Mouse (Mus musculus): ENCODE data around the gene Rxrb. TPM values are rescaled to one million over a fixed set of nuclear protein-coding genes. Genes with fewer than 3 reads are reported as not detected.
A peak's percentile ranks its signal among the peaks of the same experiment; 100 is the strongest.

Rxrb gene
- polyA plus RNA-seq, 1 experiment from 2014 or later: 41.8 TPM

DNA sequence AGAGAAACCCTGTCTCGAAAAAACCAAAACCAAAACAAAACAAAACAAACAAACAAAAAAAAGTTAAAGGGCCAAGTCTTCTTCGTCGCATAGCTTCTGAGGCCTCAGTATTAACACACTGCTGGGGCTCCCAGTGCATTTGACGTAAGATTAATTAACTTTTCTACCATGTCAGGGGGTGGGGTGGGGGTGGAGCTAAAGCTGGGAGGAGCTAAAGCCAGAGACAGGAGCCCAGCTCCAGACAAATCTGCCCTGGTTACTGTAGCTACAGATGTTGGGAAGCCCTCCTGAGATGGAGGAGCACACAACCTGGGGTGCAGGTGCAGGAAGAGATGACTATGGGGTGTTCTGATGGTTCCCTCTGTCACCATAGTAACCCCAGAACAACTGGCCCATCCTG, 46.5 kb downstream of the Rxrb start:
- no peaks in the 10 kb centered on the region for H3K36me3 ChIP-seq
- H3K27me3 ChIP-seq (replicated peaks): peaks cover 11% of the 10 kb centered on the region
- no peak for ATAC-seq
- 58% methylated on average over 4 of the region's 4 CpGs for WGBS
- H3K4me1 ChIP-seq (replicated peaks): 0 out of 2 replicates have a peak, but pooled peaks cover 1% of the 10 kb centered on the region
- no peak overlapping the region for H3K27ac ChIP-seq
- H3K9me3 ChIP-seq: no peaks in the 10 kb centered on the region
- no peak overlapping the region for H3K4me2 ChIP-seq (replicated peaks)
- H3K9ac ChIP-seq: no peak overlapping the region
- H3K4me3 ChIP-seq (replicated peaks): no peak overlapping the region

- no peak for ATAC-seq
- Histone ChIP-seq H3K9ac (no peak overlapping the region), H3K9me3 (no peaks in the 10 kb centered on the region), H3K36me3 (no peaks in the 10 kb centered on the region), H3K27ac (no peak overlapping the region), H3K27me3 (replicated peaks) (peaks cover 11% of the 10 kb centered on the region), H3K4me3 (replicated peaks) (no peak overlapping the region), H3K4me1 (replicated peaks) (0 out of 2 replicates have a peak, but pooled peaks cover 2% of the 10 kb centered on the region), H3K4me2 (replicated peaks) (no peak overlapping the region)
- 88% methylated on average over 11 of the region's 11 CpGs for WGBS
Observed at GRCm38 (mm10) chr17:34079002-34079401, 47.4 kb downstream of the Rxrb start.

DNA sequence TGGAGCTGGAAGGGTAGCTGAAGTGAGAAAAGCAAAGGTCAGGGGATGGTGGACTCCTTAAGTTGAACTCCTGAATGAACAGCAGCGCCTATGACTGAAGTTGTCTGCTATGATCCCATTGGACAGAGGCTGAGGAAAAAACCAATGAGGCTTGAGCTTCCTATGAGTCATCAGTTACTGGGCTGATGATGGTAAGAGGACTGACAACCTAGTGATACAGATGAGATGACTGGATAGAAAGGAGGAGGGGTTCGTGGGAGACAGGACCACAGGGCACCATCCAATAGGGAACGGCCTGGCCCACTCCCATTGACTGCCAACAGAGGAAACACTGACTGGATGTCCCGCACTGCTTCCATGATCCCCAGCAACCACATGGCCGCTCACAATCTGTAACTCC, 48.0 kb downstream of the Rxrb start:
- H3K36me3 ChIP-seq: no peaks in the 10 kb centered on the region
- peak; percentile 73 for ATAC-seq
- 14% methylated on average over 5 of the region's 5 CpGs for WGBS

DNA sequence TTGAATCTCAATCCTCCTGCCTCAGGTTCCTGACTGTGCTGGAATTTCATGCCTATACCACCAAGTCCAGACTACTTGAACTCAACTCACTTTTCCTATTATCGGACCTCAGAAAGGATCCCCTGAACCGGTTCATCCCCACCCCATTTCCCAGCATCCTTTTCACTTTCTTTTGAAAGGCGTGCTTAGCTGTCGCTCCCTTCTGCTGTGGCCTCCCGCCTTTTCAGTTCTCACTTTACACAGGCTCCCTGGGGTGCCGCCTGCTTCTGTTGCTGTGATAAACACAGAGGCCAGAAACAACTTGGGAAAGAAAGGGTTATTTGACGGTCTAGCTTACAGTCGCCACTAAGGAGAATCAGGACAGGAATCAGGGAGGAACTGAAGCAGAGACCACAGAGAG, 51.5 kb downstream of the Rxrb start:
- no peak overlapping the region for H3K9ac ChIP-seq
- H3K36me3 ChIP-seq: no peaks in the 10 kb centered on the region
- ATAC-seq: no peak
- 13% methylated on average over 8 of the region's 8 CpGs for WGBS
- no peak overlapping the region for H3K4me2 ChIP-seq (replicated peaks)
- H3K4me1 ChIP-seq (replicated peaks): 0 out of 2 replicates have a peak, but pooled peaks cover 2% of the 10 kb centered on the region
- no peak overlapping the region for H3K27ac ChIP-seq
- H3K9me3 ChIP-seq: no peaks in the 10 kb centered on the region
- H3K4me3 ChIP-seq (replicated peaks): no peak overlapping the region
- no peaks in the 10 kb centered on the region for H3K27me3 ChIP-seq (replicated peaks)

More for the DNA sequence above, 48.0 kb downstream of the Rxrb start:
- H3K9me3 ChIP-seq: no peaks in the 10 kb centered on the region
- no peak overlapping the region for H3K4me3 ChIP-seq (replicated peaks)
- H3K27me3 ChIP-seq (replicated peaks): peaks cover 11% of the 10 kb centered on the region
- H3K4me1 ChIP-seq (replicated peaks): 0 out of 2 replicates have a peak, but pooled peaks cover 2% of the 10 kb centered on the region
- no peak overlapping the region for H3K4me2 ChIP-seq (replicated peaks)
- no peak overlapping the region for H3K9ac ChIP-seq
- H3K27ac ChIP-seq: no peak overlapping the region

DNA sequence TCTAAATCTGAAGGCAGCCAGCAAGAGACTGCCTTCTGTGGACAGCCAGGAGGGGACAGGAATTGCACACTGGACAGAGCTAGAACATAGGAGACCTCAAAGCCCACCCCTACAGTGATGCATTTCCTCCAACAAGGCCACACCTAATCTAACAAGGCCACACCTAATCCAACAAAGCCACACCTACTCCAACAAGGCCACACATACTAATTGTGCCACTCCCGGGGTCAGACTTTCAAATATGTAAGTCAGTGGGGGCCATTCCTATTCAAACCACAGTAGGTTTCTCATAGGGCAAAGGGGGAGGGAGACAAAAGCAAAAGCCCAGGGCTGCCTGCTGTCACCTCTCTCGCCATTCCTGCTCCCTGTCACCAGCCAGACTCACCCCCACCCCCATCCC, 55.8 kb downstream of the Rxrb start:
- Histone ChIP-seq H3K9ac (no peak overlapping the region), H3K4me1 (replicated peaks) (0 out of 2 replicates have a peak, but pooled peaks cover 2% of the 10 kb centered on the region), H3K4me2 (replicated peaks) (no peak overlapping the region), H3K36me3 (no peaks in the 10 kb centered on the region), H3K27ac (no peak overlapping the region), H3K9me3 (no peaks in the 10 kb centered on the region), H3K27me3 (replicated peaks) (no peaks in the 10 kb centered on the region), H3K4me3 (replicated peaks) (no peak overlapping the region)
- ATAC-seq: no peak
- 53% methylated on average over 2 of the region's 2 CpGs for WGBS

MicroRNAs encoded within 50 kb of the gene (microRNA counts, 519-probe panel; counts per million panel counts)
- microRNA mmu-miR-219: 97.1 counts per million, percentile 29 among the panel's probes with 10 or more counts

Other genes with a start within 250 kb of the Rxrb start
- 20.7 and 23.4 TPM in 2 replicates for gene Angptl4, start 250.0 kb upstream of the Rxrb start, polyA plus RNA-seq (2015; fragmentation: Nextera tagmentation; extraction: Ambion mirVana)
- gene Kank3, start 221.3 kb upstream of the Rxrb start, polyA plus RNA-seq (2015; fragmentation: Nextera tagmentation; extraction: Ambion mirVana): 23.0 and 30.5 TPM in 2 replicates
- gene Rps28, start 207.2 kb upstream of the Rxrb start, polyA plus RNA-seq (2015; fragmentation: Nextera tagmentation; extraction: Ambion mirVana): 1,025 and 1,054 TPM in 2 replicates
- 492 and 540 TPM in 2 replicates for gene Ndufa7, start 207.2 kb upstream of the Rxrb start, polyA plus RNA-seq (2015; fragmentation: Nextera tagmentation; extraction: Ambion mirVana)
- 53.3 and 61.3 TPM in 2 replicates for gene Cd320, start 188.7 kb upstream of the Rxrb start, polyA plus RNA-seq (2015; fragmentation: Nextera tagmentation; extraction: Ambion mirVana)
- gene Gm7029, start 158.0 kb upstream of the Rxrb start, polyA plus RNA-seq (2015; fragmentation: Nextera tagmentation; extraction: Ambion mirVana): not detected in 2 replicates
- 5.7 and 7.1 TPM in 2 replicates for gene Kifc1, start 141.2 kb upstream of the Rxrb start, polyA plus RNA-seq (2015; fragmentation: Nextera tagmentation; extraction: Ambion mirVana)
- gene Platr17, start 126.7 kb upstream of the Rxrb start, polyA plus RNA-seq (2015; fragmentation: Nextera tagmentation; extraction: Ambion mirVana): 0.18 and 0.21 TPM in 2 replicates
- 37.5 and 39.1 TPM in 2 replicates for gene Daxx, start 122.4 kb upstream of the Rxrb start, polyA plus RNA-seq (2015; fragmentation: Nextera tagmentation; extraction: Ambion mirVana)
- 35.6 and 39.3 TPM in 2 replicates for gene Tapbp, start 115.9 kb upstream of the Rxrb start, polyA plus RNA-seq (2015; fragmentation: Nextera tagmentation; extraction: Ambion mirVana)
- gene Zbtb22, start 115.9 kb upstream of the Rxrb start, polyA plus RNA-seq (2015; fragmentation: Nextera tagmentation; extraction: Ambion mirVana): 14.4 and 16.2 TPM in 2 replicates
- 29.2 and 32.9 TPM in 2 replicates for gene Rgl2, start 102.3 kb upstream of the Rxrb start, polyA plus RNA-seq (2015; fragmentation: Nextera tagmentation; extraction: Ambion mirVana)
- gene Pfdn6, start 91.5 kb upstream of the Rxrb start, polyA plus RNA-seq (2015; fragmentation: Nextera tagmentation; extraction: Ambion mirVana): 153 and 159 TPM in 2 replicates
- gene Wdr46, start 91.2 kb upstream of the Rxrb start, polyA plus RNA-seq (2015; fragmentation: Nextera tagmentation; extraction: Ambion mirVana): 37.1 and 38.5 TPM in 2 replicates
- 9.8 TPM in 2 replicates for gene B3galt4, start 80.3 kb upstream of the Rxrb start, polyA plus RNA-seq (2015; fragmentation: Nextera tagmentation; extraction: Ambion mirVana)
- 44.0 and 47.4 TPM in 2 replicates for gene Vps52, start 76.0 kb upstream of the Rxrb start, polyA plus RNA-seq (2015; fragmentation: Nextera tagmentation; extraction: Ambion mirVana)
- 1,812 and 1,948 TPM in 2 replicates for gene Rps18, start 75.8 kb upstream of the Rxrb start, polyA plus RNA-seq (2015; fragmentation: Nextera tagmentation; extraction: Ambion mirVana)
- 190 and 264 TPM in 2 replicates for gene H2-K1, start 31.5 kb upstream of the Rxrb start, polyA plus RNA-seq (2015; fragmentation: Nextera tagmentation; extraction: Ambion mirVana)
- gene Ring1, start 7.1 kb upstream of the Rxrb start, polyA plus RNA-seq (2015; fragmentation: Nextera tagmentation; extraction: Ambion mirVana): 16.8 and 18.2 TPM in 2 replicates
- gene H2-Ke6, start 3.8 kb upstream of the Rxrb start, polyA plus RNA-seq (2015; fragmentation: Nextera tagmentation; extraction: Ambion mirVana): 51.5 and 60.9 TPM in 2 replicates
- 151 and 172 TPM in 2 replicates for gene Slc39a7, start 130 bp upstream of the Rxrb start, polyA plus RNA-seq (2015; fragmentation: Nextera tagmentation; extraction: Ambion mirVana)
- 0.90 and 1.0 TPM in 2 replicates for gene Col11a2, start 7.6 kb downstream of the Rxrb start, polyA plus RNA-seq (2015; fragmentation: Nextera tagmentation; extraction: Ambion mirVana)
- gene H2-Oa, start 60.5 kb downstream of the Rxrb start, polyA plus RNA-seq (2015; fragmentation: Nextera tagmentation; extraction: Ambion mirVana): 0.66 and 0.85 TPM in 2 replicates
- 11.3 and 13.4 TPM in 2 replicates for gene H2-DMa, start 87.7 kb downstream of the Rxrb start, polyA plus RNA-seq (2015; fragmentation: Nextera tagmentation; extraction: Ambion mirVana)
- 88.2 and 90.7 TPM in 2 replicates for gene Brd2, start 90.8 kb downstream of the Rxrb start, polyA plus RNA-seq (2015; fragmentation: Nextera tagmentation; extraction: Ambion mirVana)
- 0.68 and 0.83 TPM in 2 replicates for gene H2-DMb2, start 111.5 kb downstream of the Rxrb start, polyA plus RNA-seq (2015; fragmentation: Nextera tagmentation; extraction: Ambion mirVana)
- gene H2-DMb1, start 121.3 kb downstream of the Rxrb start, polyA plus RNA-seq (2015; fragmentation: Nextera tagmentation; extraction: Ambion mirVana): 3.2 TPM in 2 replicates
- gene Tap1, start 155.7 kb downstream of the Rxrb start, polyA plus RNA-seq (2015; fragmentation: Nextera tagmentation; extraction: Ambion mirVana): 6.2 and 6.9 TPM in 2 replicates
- 9.3 and 9.4 TPM in 2 replicates for gene Psmb9, start 156.0 kb downstream of the Rxrb start, polyA plus RNA-seq (2015; fragmentation: Nextera tagmentation; extraction: Ambion mirVana)
- gene Psmb8, start 165.9 kb downstream of the Rxrb start, polyA plus RNA-seq (2015; fragmentation: Nextera tagmentation; extraction: Ambion mirVana): 15.5 and 16.9 TPM in 2 replicates
- 5.3 and 5.6 TPM in 2 replicates for gene Tap2, start 171.7 kb downstream of the Rxrb start, polyA plus RNA-seq (2015; fragmentation: Nextera tagmentation; extraction: Ambion mirVana)
- gene H2-Ob, start 207.1 kb downstream of the Rxrb start, polyA plus RNA-seq (2015; fragmentation: Nextera tagmentation; extraction: Ambion mirVana): 0.06 and 0.13 TPM in 2 replicates
- gene H2-Ab1, start 225.9 kb downstream of the Rxrb start, polyA plus RNA-seq (2015; fragmentation: Nextera tagmentation; extraction: Ambion mirVana): 17.1 and 21.4 TPM in 2 replicates